Mouse (Mus musculus): ENCODE results near the gene Serpinf2. TPM values are rescaled to one million over a fixed set of nuclear protein-coding genes. Genes with fewer than 3 reads are reported as not detected.

Serpinf2 gene
- polyA plus RNA-seq (2014; fragmentation: Nextera tagmentation; extraction: Ambion mirVana): not detected in 2 replicates

- Histone ChIP-seq H3K27me3 (ENCODE audit: control insufficient read depth, insufficient read depth, low read length) (no peaks in the 10 kb centered on the region), H3K9me3 (ENCODE audit: control insufficient read depth, low read length) (no peaks in the 10 kb centered on the region), H3K4me3 (replicated peaks; ENCODE audit: low read depth, low read length) (no peak within 1 kb of the TSS), H3K9ac (replicated peaks; ENCODE audit: low read length) (no peak within 1 kb of the TSS), H3K4me2 (ENCODE audit: low read length) (no peak within 1 kb of the TSS), H3K27ac (replicated peaks; ENCODE audit: low read depth, low read length) (no peak within 1 kb of the TSS), H3K4me1 (ENCODE audit: control insufficient read depth, insufficient read depth, low read length) (no peaks in the 10 kb centered on the region), H3K36me3 (ENCODE audit: control insufficient read depth, insufficient read depth, low read length) (peaks cover 26% of the 10 kb centered on the region)
- ATAC-seq (ENCODE audit: low FRiP score, low TSS enrichment) (no peak), DNase-seq (no peak)
- 87% methylated on average over 6 of the region's 6 CpGs for WGBS
Observed at GRCm38 (mm10) chr11:75439363-75439762, at the start of gene Serpinf2. Serpinf2 (minus strand) TSS chr11:75439591.

- WGBS: 51% methylated on average over 6 of the region's 6 CpGs
- Histone ChIP-seq H3K9ac (replicated peaks; ENCODE audit: low read length) (peak overlapping the region; percentile 94), H3K36me3 (ENCODE audit: control insufficient read depth, insufficient read depth, low read length) (peaks cover 39% of the 10 kb centered on the region), H3K4me2 (ENCODE audit: low read length) (peak overlapping the region; percentile 98), H3K27ac (replicated peaks; ENCODE audit: low read depth, low read length) (no peak overlapping the region), H3K27me3 (ENCODE audit: control insufficient read depth, insufficient read depth, low read length) (no peaks in the 10 kb centered on the region), H3K9me3 (ENCODE audit: control insufficient read depth, low read length) (no peaks in the 10 kb centered on the region), H3K4me3 (replicated peaks; ENCODE audit: low read depth, low read length) (peak overlapping the region; percentile 99), H3K4me1 (ENCODE audit: control insufficient read depth, insufficient read depth, low read length) (peaks cover 12% of the 10 kb centered on the region)
- no peak for DNase-seq
- no peak for ATAC-seq (ENCODE audit: low FRiP score, low TSS enrichment)
Observed at GRCm38 (mm10) chr11:75487496-75487895, 48.1 kb upstream of the Serpinf2 start.

GRCm38 (mm10) chr11:75486601-75487285, 47.4 kb upstream of the Serpinf2 start, which contains the start of gene Prpf8:
Prpf8 (plus strand) TSS chr11:75486816.
- peaks cover 32% of the 10 kb centered on the region for H3K36me3 ChIP-seq (ENCODE audit: control insufficient read depth, insufficient read depth, low read length)
- peak within 1 kb of the TSS; percentile 78 for H3K27ac ChIP-seq (replicated peaks; ENCODE audit: low read depth, low read length)
- H3K4me2 ChIP-seq (ENCODE audit: low read length): peak within 1 kb of the TSS; percentile 98
- no peaks in the 10 kb centered on the region for H3K27me3 ChIP-seq (ENCODE audit: control insufficient read depth, insufficient read depth, low read length)
- H3K4me3 ChIP-seq (replicated peaks; ENCODE audit: low read depth, low read length): peak within 1 kb of the TSS; percentile 99
- DNase-seq (peak; percentile 98), ATAC-seq (ENCODE audit: low FRiP score, low TSS enrichment) (peak; percentile 99)
- peak within 1 kb of the TSS; percentile 94 for H3K9ac ChIP-seq (replicated peaks; ENCODE audit: low read length)
- peaks cover 12% of the 10 kb centered on the region for H3K4me1 ChIP-seq (ENCODE audit: control insufficient read depth, insufficient read depth, low read length)
- under 1% methylated on average over 52 of the region's 52 CpGs for WGBS
- no peaks in the 10 kb centered on the region for H3K9me3 ChIP-seq (ENCODE audit: control insufficient read depth, low read length)

- H3K4me3 ChIP-seq (replicated peaks; ENCODE audit: low read depth, low read length): 0 out of 2 replicates have a peak overlapping the region, but pooled peaks have one; percentile 13
- WGBS: 20% methylated on average over 3 of the region's 3 CpGs
- no peak for DNase-seq
- H3K27ac ChIP-seq (replicated peaks; ENCODE audit: low read depth, low read length): peak overlapping the region; percentile 37; the same call in 1 of the 2 replicates
- peaks cover 26% of the 10 kb centered on the region for H3K36me3 ChIP-seq (ENCODE audit: control insufficient read depth, insufficient read depth, low read length)
- peak overlapping the region; percentile 98 for H3K4me2 ChIP-seq (ENCODE audit: low read length)
- no peaks in the 10 kb centered on the region for H3K9me3 ChIP-seq (ENCODE audit: control insufficient read depth, low read length)
- H3K27me3 ChIP-seq (ENCODE audit: control insufficient read depth, insufficient read depth, low read length): no peaks in the 10 kb centered on the region
- peak; percentile 31; the same call in 1 of the 2 replicates for ATAC-seq (ENCODE audit: low FRiP score, low TSS enrichment)
- peaks cover 12% of the 10 kb centered on the region for H3K4me1 ChIP-seq (ENCODE audit: control insufficient read depth, insufficient read depth, low read length)
- no peak overlapping the region for H3K9ac ChIP-seq (replicated peaks; ENCODE audit: low read length)
Observed at GRCm38 (mm10) chr11:75486192-75486591, 46.8 kb upstream of the Serpinf2 start.

- 62% methylated on average over 7 of the region's 7 CpGs for WGBS
- H3K4me1 ChIP-seq (ENCODE audit: control insufficient read depth, insufficient read depth, low read length): no peaks in the 10 kb centered on the region
- H3K36me3 ChIP-seq (ENCODE audit: control insufficient read depth, insufficient read depth, low read length): no peaks in the 10 kb centered on the region
- no peaks in the 10 kb centered on the region for H3K27me3 ChIP-seq (ENCODE audit: control insufficient read depth, insufficient read depth, low read length)
- H3K4me2 ChIP-seq (ENCODE audit: low read length): no peak overlapping the region
- no peaks in the 10 kb centered on the region for H3K9me3 ChIP-seq (ENCODE audit: control insufficient read depth, low read length)
- H3K4me3 ChIP-seq (replicated peaks; ENCODE audit: low read depth, low read length): no peak overlapping the region
- ATAC-seq (ENCODE audit: low FRiP score, low TSS enrichment) (no peak), DNase-seq (no peak)
- no peak overlapping the region for H3K9ac ChIP-seq (replicated peaks; ENCODE audit: low read length)
- no peak overlapping the region for H3K27ac ChIP-seq (replicated peaks; ENCODE audit: low read depth, low read length)
Observed at GRCm38 (mm10) chr11:75473376-75473775, 34.0 kb upstream of the Serpinf2 start.

- Histone ChIP-seq H3K9ac (replicated peaks; ENCODE audit: low read length) (no peak overlapping the region), H3K36me3 (ENCODE audit: control insufficient read depth, insufficient read depth, low read length) (no peaks in the 10 kb centered on the region), H3K4me3 (replicated peaks; ENCODE audit: low read depth, low read length) (no peak overlapping the region), H3K4me1 (ENCODE audit: control insufficient read depth, insufficient read depth, low read length) (0 out of 2 replicates have a peak, but pooled peaks cover 3% of the 10 kb centered on the region), H3K27me3 (ENCODE audit: control insufficient read depth, insufficient read depth, low read length) (no peaks in the 10 kb centered on the region), H3K9me3 (ENCODE audit: control insufficient read depth, low read length) (no peaks in the 10 kb centered on the region), H3K4me2 (ENCODE audit: low read length) (no peak overlapping the region), H3K27ac (replicated peaks; ENCODE audit: low read depth, low read length) (no peak overlapping the region)
- 89% methylated on average over 11 of the region's 11 CpGs for WGBS
- ATAC-seq (ENCODE audit: low FRiP score, low TSS enrichment) (no peak), DNase-seq (no peak)
Observed at GRCm38 (mm10) chr11:75472469-75473081, 33.2 kb upstream of the Serpinf2 start.

GRCm38 (mm10) chr11:75470675-75471074, 31.3 kb upstream of the Serpinf2 start:
- peaks cover 4% of the 10 kb centered on the region for H3K36me3 ChIP-seq (ENCODE audit: control insufficient read depth, insufficient read depth, low read length)
- ATAC-seq (ENCODE audit: low FRiP score, low TSS enrichment) (no peak), DNase-seq (no peak)
- H3K27ac ChIP-seq (replicated peaks; ENCODE audit: low read depth, low read length): no peak overlapping the region
- no peak overlapping the region for H3K9ac ChIP-seq (replicated peaks; ENCODE audit: low read length)
- 0 out of 2 replicates have a peak, but pooled peaks cover 3% of the 10 kb centered on the region for H3K4me1 ChIP-seq (ENCODE audit: control insufficient read depth, insufficient read depth, low read length)
- H3K27me3 ChIP-seq (ENCODE audit: control insufficient read depth, insufficient read depth, low read length): no peaks in the 10 kb centered on the region
- no peak overlapping the region for H3K4me2 ChIP-seq (ENCODE audit: low read length)
- WGBS: 85% methylated on average over 3 of the region's 3 CpGs
- H3K4me3 ChIP-seq (replicated peaks; ENCODE audit: low read depth, low read length): no peak overlapping the region
- H3K9me3 ChIP-seq (ENCODE audit: control insufficient read depth, low read length): no peaks in the 10 kb centered on the region

- H3K4me2 ChIP-seq (ENCODE audit: low read length): no peak overlapping the region
- DNase-seq (no peak), ATAC-seq (ENCODE audit: low FRiP score, low TSS enrichment) (no peak)
- no peak overlapping the region for H3K27ac ChIP-seq (replicated peaks; ENCODE audit: low read depth, low read length)
- no peak overlapping the region for H3K4me3 ChIP-seq (replicated peaks; ENCODE audit: low read depth, low read length)
- peaks cover 13% of the 10 kb centered on the region for H3K36me3 ChIP-seq (ENCODE audit: control insufficient read depth, insufficient read depth, low read length)
- H3K27me3 ChIP-seq (ENCODE audit: control insufficient read depth, insufficient read depth, low read length): no peaks in the 10 kb centered on the region
- WGBS: 93% methylated on average over 4 of the region's 4 CpGs
- no peak overlapping the region for H3K9ac ChIP-seq (replicated peaks; ENCODE audit: low read length)
- H3K4me1 ChIP-seq (ENCODE audit: control insufficient read depth, insufficient read depth, low read length): 0 out of 2 replicates have a peak, but pooled peaks cover 3% of the 10 kb centered on the region
- no peaks in the 10 kb centered on the region for H3K9me3 ChIP-seq (ENCODE audit: control insufficient read depth, low read length)
Observed at GRCm38 (mm10) chr11:75469261-75469660, 29.9 kb upstream of the Serpinf2 start.

Data from midbrain, embryonic 14.5 days (tissue).